Mouse (Mus musculus) hindbrain, embryonic 15.5 days (tissue): ENCODE data around the gene Hoxc11. TPM values are rescaled to one million over a fixed set of nuclear protein-coding genes. Genes with fewer than 3 reads are reported as not detected.

Source experiments
- ATAC-seq: fragments of 200-750 bp; cut with Nextera tagmentation; 2 replicates; pipeline ENCODE4 v1.8.0; 2017; ENCODE audit warnings: low read depth, moderate number of reproducible peaks, moderate TSS enrichment; ENCODE audit not compliant: low FRiP score
- H3K27ac ChIP-seq: fragments of 300-500 bp; sonication (generic); replicated peaks from 2 replicates; pipeline ENCODE4 v1.5.1; 2015; ENCODE audit warnings: mild to moderate bottlenecking, inconsistent platforms
- H3K27me3 ChIP-seq: fragments of 300-500 bp; sonication (generic); 2 replicates; pipeline ENCODE4 v1.6.1; 2015; ENCODE audit warnings: control low read depth, inconsistent platforms
- H3K36me3 ChIP-seq: fragments of 300-500 bp; sonication (generic); 2 replicates; pipeline ENCODE4 v1.6.1; 2015; ENCODE audit warnings: control low read depth, inconsistent platforms
- H3K4me1 ChIP-seq: fragments of 300-500 bp; sonication (generic); replicated peaks from 2 replicates; pipeline ENCODE4 v1.6.1; 2015; ENCODE audit warnings: control low read depth, inconsistent platforms
- H3K4me2 ChIP-seq: fragments of 300-500 bp; sonication (generic); 2 replicates; pipeline ENCODE4 v1.6.1; 2015; ENCODE audit warnings: moderate library complexity, mild to moderate bottlenecking, inconsistent platforms
- H3K4me3 ChIP-seq: fragments of 300-500 bp; sonication (generic); 2 replicates; pipeline ENCODE4 v1.5.1; 2015; ENCODE audit warnings: mild to moderate bottlenecking, inconsistent platforms
- H3K9ac ChIP-seq: fragments of 300-500 bp; sonication (generic); 2 replicates; pipeline ENCODE4 v1.6.1; 2015; ENCODE audit warnings: inconsistent platforms
- H3K9me3 ChIP-seq: fragments of 300-500 bp; sonication (generic); 2 replicates; pipeline ENCODE4 v1.6.1; 2016; ENCODE audit warnings: control low read depth, inconsistent platforms
- WGBS: fragments of 180-500 bp; shearing (Covaris S2); methylation state at CpG from one replicate; pipeline ENCODE4 v1.1.7; 2015; 5-methylcytosine and 5-hydroxymethylcytosine counted together
- polyA plus RNA-seq: library from polyadenylated mRNA; unstranded; fragments of >200 nt; fragmentation: Nextera tagmentation; extraction: Ambion mirVana; gene quantifications from 2 replicates; pipeline ENCODE4 v1.2.1, GENCODE M21; 2015

Hoxc11 gene
- polyA plus RNA-seq, 1 experiment from 2014 or later: not detected

DNA sequence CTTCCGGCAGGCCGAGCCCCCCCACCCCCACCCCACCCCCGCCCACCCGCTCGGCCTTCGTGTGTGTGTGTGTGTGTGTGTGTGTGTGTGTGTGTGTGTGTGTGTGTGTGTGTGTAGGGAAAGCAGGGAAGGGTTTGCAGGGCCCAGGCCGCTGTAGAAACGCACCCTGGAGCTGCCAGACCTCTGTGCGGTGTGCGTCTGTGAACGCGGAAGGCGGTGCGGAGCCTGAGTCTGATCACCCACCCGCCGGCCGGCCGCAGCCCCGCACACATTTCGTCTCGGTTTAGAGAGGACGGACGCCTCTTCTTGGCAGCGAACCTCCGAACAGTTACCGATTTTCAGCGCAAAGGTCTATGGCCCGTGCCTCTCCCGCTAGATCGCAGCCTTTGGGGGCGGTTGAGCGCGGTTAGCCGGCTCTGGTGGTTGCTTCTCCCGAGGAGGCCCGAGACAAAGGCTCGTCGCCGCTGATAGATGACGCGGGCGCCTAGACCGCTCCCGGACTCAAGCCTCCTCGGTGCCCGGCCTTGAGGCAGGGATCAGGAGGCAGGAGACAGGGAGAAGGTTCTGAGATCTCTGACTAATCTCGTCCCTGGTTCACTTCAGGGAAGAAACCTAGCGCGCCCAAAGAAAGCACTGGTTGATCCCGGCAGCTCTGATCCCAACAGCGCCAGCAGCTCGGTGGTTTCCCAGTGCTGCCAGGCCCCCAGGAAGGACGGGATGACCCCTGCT is 11.3 kb upstream of the Hoxc11 start:
- Histone ChIP-seq H3K9ac (no peak overlapping the region), H3K4me1 (no peaks in the 10 kb centered on the region), H3K4me2 (peak overlapping the region; percentile 22; the same call in 1 of the 2 replicates), H3K36me3 (no peaks in the 10 kb centered on the region), H3K9me3 (no peaks in the 10 kb centered on the region), H3K4me3 (no peak overlapping the region), H3K27ac (no peak overlapping the region), H3K27me3 (peaks cover 96% of the 10 kb centered on the region)
- no peak for ATAC-seq
- under 1% methylated on average over 50 of the region's 53 CpGs for WGBS

DNA sequence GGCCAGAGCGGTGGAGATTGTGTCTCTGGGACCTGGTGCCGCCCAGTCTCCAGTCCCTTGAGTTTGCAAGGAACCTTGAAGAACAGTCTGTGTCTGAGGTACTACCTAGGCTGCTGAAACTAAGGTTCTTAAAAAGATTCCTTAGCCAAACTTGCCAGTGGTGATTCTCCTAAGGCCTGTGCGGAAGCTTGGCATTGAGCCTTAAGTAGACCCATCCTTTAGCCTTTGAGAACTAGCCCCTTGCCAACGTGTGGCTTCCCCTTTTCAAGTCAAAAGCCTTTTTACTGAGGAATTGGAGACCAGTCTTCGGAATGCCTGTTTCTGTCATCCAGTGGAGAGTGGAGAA is 10.8 kb upstream of the Hoxc11 start:
- Histone ChIP-seq H3K4me1 (no peaks in the 10 kb centered on the region), H3K27ac (no peak overlapping the region)
- 6% methylated on average over 5 of the region's 5 CpGs for WGBS

GRCm38 (mm10) chr15:102945185-102946077 is 8.8 kb upstream of the Hoxc11 start:
- Histone ChIP-seq H3K4me3 (no peak overlapping the region), H3K4me2 (no peak overlapping the region), H3K9ac (no peak overlapping the region), H3K27me3 (peaks cover 95% of the 10 kb centered on the region), H3K36me3 (no peaks in the 10 kb centered on the region), H3K27ac (no peak overlapping the region), H3K9me3 (no peaks in the 10 kb centered on the region), H3K4me1 (no peaks in the 10 kb centered on the region)
- WGBS: 8% methylated on average over 22 of the region's 22 CpGs
- no peak for ATAC-seq

More for the DNA sequence above, 10.8 kb upstream of the Hoxc11 start:
- ATAC-seq: no peak
- Histone ChIP-seq H3K4me2 (no peak overlapping the region), H3K9me3 (no peaks in the 10 kb centered on the region), H3K4me3 (no peak overlapping the region), H3K36me3 (no peaks in the 10 kb centered on the region), H3K27me3 (peaks cover 96% of the 10 kb centered on the region), H3K9ac (no peak overlapping the region)

- no peaks in the 10 kb centered on the region for H3K36me3 ChIP-seq
- WGBS: 6% methylated on average over 9 of the region's 9 CpGs
- no peak overlapping the region for H3K4me2 ChIP-seq
- H3K27me3 ChIP-seq: peaks cover 95% of the 10 kb centered on the region
- ATAC-seq: no peak
- H3K27ac ChIP-seq: no peak overlapping the region
- H3K9ac ChIP-seq: no peak overlapping the region
- no peak overlapping the region for H3K4me3 ChIP-seq
- no peaks in the 10 kb centered on the region for H3K4me1 ChIP-seq
- H3K9me3 ChIP-seq: no peaks in the 10 kb centered on the region
Measured at GRCm38 (mm10) chr15:102947276-102947675, 7.0 kb upstream of the Hoxc11 start.

GRCm38 (mm10) chr15:102948842-102949241 is 5.4 kb upstream of the Hoxc11 start:
- H3K27me3 ChIP-seq: peaks cover 96% of the 10 kb centered on the region
- H3K4me1 ChIP-seq: no peaks in the 10 kb centered on the region
- no peak for ATAC-seq
- H3K36me3 ChIP-seq: no peaks in the 10 kb centered on the region
- no peak overlapping the region for H3K4me3 ChIP-seq
- H3K4me2 ChIP-seq: no peak overlapping the region
- H3K27ac ChIP-seq: no peak overlapping the region
- 17% methylated on average over 2 of the region's 2 CpGs for WGBS
- H3K9me3 ChIP-seq: no peaks in the 10 kb centered on the region
- H3K9ac ChIP-seq: no peak overlapping the region

GRCm38 (mm10) chr15:102949696-102950095 is 4.5 kb upstream of the Hoxc11 start:
- no peak for ATAC-seq
- Histone ChIP-seq H3K27me3 (peaks cover 95% of the 10 kb centered on the region), H3K9ac (no peak overlapping the region), H3K4me3 (no peak overlapping the region), H3K4me2 (no peak overlapping the region), H3K9me3 (no peaks in the 10 kb centered on the region), H3K27ac (no peak overlapping the region), H3K36me3 (no peaks in the 10 kb centered on the region), H3K4me1 (no peaks in the 10 kb centered on the region)
- 3% methylated on average over 20 of the region's 20 CpGs for WGBS

GRCm38 (mm10) chr15:102950877-102951276 is 3.4 kb upstream of the Hoxc11 start:
- H3K9me3 ChIP-seq: no peaks in the 10 kb centered on the region
- no peak overlapping the region for H3K9ac ChIP-seq
- H3K27me3 ChIP-seq: peaks cover 86% of the 10 kb centered on the region
- no peaks in the 10 kb centered on the region for H3K36me3 ChIP-seq
- H3K4me3 ChIP-seq: no peak overlapping the region
- no peak overlapping the region for H3K4me2 ChIP-seq
- ATAC-seq: no peak
- H3K4me1 ChIP-seq: no peaks in the 10 kb centered on the region
- no peak overlapping the region for H3K27ac ChIP-seq
- 7% methylated on average over 2 of the region's 2 CpGs for WGBS

- Histone ChIP-seq H3K36me3 (no peaks in the 10 kb centered on the region), H3K4me3 (no peak overlapping the region), H3K4me1 (no peaks in the 10 kb centered on the region), H3K9ac (no peak overlapping the region), H3K4me2 (no peak overlapping the region), H3K27me3 (peaks cover 86% of the 10 kb centered on the region), H3K27ac (no peak overlapping the region), H3K9me3 (no peaks in the 10 kb centered on the region)
- ATAC-seq: no peak
- 5% methylated on average over 6 of the region's 6 CpGs for WGBS
Measured at GRCm38 (mm10) chr15:102953561-102953960, 666 bp upstream of the Hoxc11 start.

DNA sequence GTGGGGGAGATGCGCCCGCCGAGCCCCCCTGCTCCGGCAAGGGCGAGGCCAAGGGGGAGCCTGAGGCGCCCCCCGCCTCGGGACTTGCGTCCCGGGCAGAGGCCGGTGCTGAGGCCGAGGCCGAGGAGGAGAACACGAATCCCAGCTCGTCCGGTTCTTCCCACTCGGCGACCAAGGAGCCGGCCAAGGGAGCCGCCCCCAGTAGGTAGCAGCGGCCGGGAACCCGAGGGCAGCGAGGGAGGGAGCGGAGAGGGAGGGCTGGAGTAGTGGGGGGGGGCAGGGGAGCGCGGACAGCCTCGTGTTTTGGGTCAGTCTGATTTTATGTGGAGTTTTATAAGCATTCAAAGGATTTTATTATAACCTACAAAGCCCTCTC is 768 bp downstream of the Hoxc11 start:
- Histone ChIP-seq H3K9ac (no peak overlapping the region), H3K27ac (no peak overlapping the region), H3K4me3 (no peak overlapping the region), H3K4me1 (no peaks in the 10 kb centered on the region), H3K27me3 (peaks cover 83% of the 10 kb centered on the region), H3K9me3 (no peaks in the 10 kb centered on the region), H3K36me3 (no peaks in the 10 kb centered on the region), H3K4me2 (no peak overlapping the region)
- under 1% methylated on average over 28 of the region's 28 CpGs for WGBS
- ATAC-seq: no peak

DNA sequence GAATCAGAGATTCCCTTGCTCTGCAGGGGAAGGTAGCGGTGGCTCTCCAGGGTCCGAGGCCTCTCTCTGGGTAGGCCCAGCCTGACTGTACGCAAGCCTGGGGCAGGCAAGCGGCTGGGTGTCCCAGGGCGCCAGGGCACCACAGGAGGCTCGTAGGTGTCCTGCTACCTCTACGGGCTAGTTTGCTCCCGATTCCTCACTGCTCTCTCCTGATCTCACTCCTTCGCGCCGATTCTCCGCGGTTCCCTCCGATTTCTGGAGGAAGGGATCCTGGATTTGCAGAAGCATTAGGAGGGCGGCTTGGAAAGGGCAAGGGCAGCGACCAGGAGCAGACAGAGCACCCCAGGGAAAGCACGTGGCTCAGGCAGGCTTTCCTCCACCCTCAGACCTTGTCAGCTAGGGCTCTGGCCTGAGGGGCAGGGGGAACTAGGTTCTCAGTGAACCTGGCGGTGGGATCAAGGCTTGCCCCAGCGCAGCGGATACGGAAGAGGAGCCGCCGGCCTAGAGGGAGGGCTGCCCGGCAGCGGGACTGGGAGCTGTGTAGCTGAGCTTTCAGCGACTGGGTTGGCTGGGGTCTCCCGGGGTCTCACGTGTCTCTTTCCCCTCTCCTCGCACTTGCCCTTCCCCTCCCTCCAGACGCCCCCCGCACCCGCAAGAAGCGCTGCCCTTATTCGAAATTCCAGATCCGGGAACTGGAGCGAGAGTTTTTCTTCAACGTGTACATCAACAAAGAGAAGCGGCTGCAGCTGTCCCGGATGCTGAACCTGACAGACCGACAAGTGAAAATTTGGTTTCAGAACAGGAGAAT is 1.8 kb downstream of the Hoxc11 start:
- no peak overlapping the region for H3K4me3 ChIP-seq
- H3K9ac ChIP-seq: no peak overlapping the region
- no peak overlapping the region for H3K27ac ChIP-seq
- H3K36me3 ChIP-seq: no peaks in the 10 kb centered on the region
- no peaks in the 10 kb centered on the region for H3K9me3 ChIP-seq
- ATAC-seq: no peak
- H3K4me2 ChIP-seq: no peak overlapping the region
- peaks cover 85% of the 10 kb centered on the region for H3K27me3 ChIP-seq
- H3K4me1 ChIP-seq: no peaks in the 10 kb centered on the region
- WGBS: under 1% methylated on average over 40 of the region's 40 CpGs

DNA sequence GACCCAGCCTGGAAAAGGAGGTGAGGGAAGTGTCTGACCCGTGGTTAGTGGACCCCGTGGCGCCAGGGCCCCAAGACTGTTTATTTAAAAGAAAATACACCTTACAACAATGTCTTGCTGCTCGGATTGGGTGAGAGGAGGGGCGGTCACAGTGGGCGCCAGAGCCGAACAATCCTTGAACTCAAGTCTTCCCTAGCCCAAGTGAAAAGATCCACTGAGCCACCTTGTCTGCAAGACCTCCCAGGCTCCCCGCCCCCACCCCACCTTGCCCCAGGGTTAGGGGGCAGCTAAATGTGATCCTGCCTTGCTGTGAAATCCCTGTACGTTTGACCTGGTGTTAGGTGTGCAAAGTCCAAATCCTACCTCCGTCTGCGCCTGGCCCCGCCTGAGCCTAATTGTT is 2.7 kb downstream of the Hoxc11 start:
- H3K36me3 ChIP-seq: no peaks in the 10 kb centered on the region
- no peak overlapping the region for H3K4me3 ChIP-seq
- WGBS: 1% methylated on average over 12 of the region's 12 CpGs
- H3K9me3 ChIP-seq: no peaks in the 10 kb centered on the region
- no peaks in the 10 kb centered on the region for H3K4me1 ChIP-seq
- H3K27ac ChIP-seq: no peak overlapping the region
- H3K4me2 ChIP-seq: no peak overlapping the region
- H3K27me3 ChIP-seq: peaks cover 83% of the 10 kb centered on the region
- no peak overlapping the region for H3K9ac ChIP-seq
- ATAC-seq: no peak

GRCm38 (mm10) chr15:102959663-102960191 is 5.5 kb downstream of the Hoxc11 start:
- H3K36me3 ChIP-seq: no peaks in the 10 kb centered on the region
- H3K27me3 ChIP-seq: peaks cover 84% of the 10 kb centered on the region
- no peak overlapping the region for H3K9ac ChIP-seq
- no peak for ATAC-seq
- H3K4me1 ChIP-seq: no peaks in the 10 kb centered on the region
- no peak overlapping the region for H3K27ac ChIP-seq
- no peak overlapping the region for H3K4me2 ChIP-seq
- 1% methylated on average over 13 of the region's 13 CpGs for WGBS
- H3K4me3 ChIP-seq: no peak overlapping the region
- H3K9me3 ChIP-seq: no peaks in the 10 kb centered on the region
